Mouse (Mus musculus) kidney, embryonic 16.5 days (tissue): ENCODE data around the gene Zbp1. TPM values are rescaled to one million over a fixed set of nuclear protein-coding genes. Genes with fewer than 3 reads are reported as not detected.
A peak's percentile ranks its signal among the peaks of the same experiment; 100 is the strongest.

Experiments
- ATAC-seq: fragments of 200-750 bp; cut with Nextera tagmentation; 2 replicates; pipeline ENCODE4 v1.8.0; 2017; ENCODE audit warnings: moderate TSS enrichment; ENCODE audit not compliant: low FRiP score, low TSS enrichment
- H3K27ac ChIP-seq: fragments of 300-500 bp; sonication (generic); 2 replicates; pipeline ENCODE4 v1.5.1; 2014; ENCODE audit warnings: low read length
- H3K27me3 ChIP-seq: fragments of 300-500 bp; sonication (generic); 2 replicates; pipeline ENCODE4 v1.6.1; 2014; ENCODE audit warnings: low read length, control low read depth, mixed read lengths; ENCODE audit not compliant: insufficient read depth
- H3K36me3 ChIP-seq: fragments of 300-500 bp; sonication (generic); 2 replicates; pipeline ENCODE4 v1.6.1; 2014; ENCODE audit warnings: low read length, control low read depth, mixed read lengths; ENCODE audit not compliant: insufficient read depth
- H3K4me1 ChIP-seq: fragments of 300-500 bp; sonication (generic); 2 replicates; pipeline ENCODE4 v1.6.1; 2014; ENCODE audit warnings: low read length, control low read depth, mixed read lengths; ENCODE audit not compliant: insufficient read depth
- H3K4me2 ChIP-seq: fragments of 300-500 bp; sonication (generic); replicated peaks from 2 replicates; pipeline ENCODE4 v1.6.1; 2014; ENCODE audit warnings: low read depth, low read length
- H3K4me3 ChIP-seq: fragments of 300-500 bp; sonication (generic); 2 replicates; pipeline ENCODE4 v1.5.1; 2014; ENCODE audit warnings: mild to moderate bottlenecking, low read length
- H3K9ac ChIP-seq: fragments of 300-500 bp; sonication (generic); replicated peaks from 2 replicates; pipeline ENCODE4 v1.6.1; 2014; ENCODE audit warnings: low read length
- H3K9me3 ChIP-seq: fragments of 300-500 bp; sonication (generic); 2 replicates; pipeline ENCODE4 v1.6.1; 2016; ENCODE audit warnings: low read length, control low read depth
- WGBS: fragments of 180-500 bp; shearing (Covaris S2); extraction: QIAGEN DNeasy Blood & Tissue Kit; methylation state at CpG from one replicate; pipeline ENCODE4 v1.1.7; 2014; 5-methylcytosine and 5-hydroxymethylcytosine counted together
- polyA plus RNA-seq: library from polyadenylated mRNA; unstranded; fragments of >200 nt; fragmentation: Nextera tagmentation; extraction: Ambion mirVana; gene quantifications from 2 replicates; pipeline ENCODE4 v1.2.1, GENCODE M21; 2015

The Zbp1 gene
- polyA plus RNA-seq, 1 experiment from 2014 or later: 0.67 TPM

DNA sequence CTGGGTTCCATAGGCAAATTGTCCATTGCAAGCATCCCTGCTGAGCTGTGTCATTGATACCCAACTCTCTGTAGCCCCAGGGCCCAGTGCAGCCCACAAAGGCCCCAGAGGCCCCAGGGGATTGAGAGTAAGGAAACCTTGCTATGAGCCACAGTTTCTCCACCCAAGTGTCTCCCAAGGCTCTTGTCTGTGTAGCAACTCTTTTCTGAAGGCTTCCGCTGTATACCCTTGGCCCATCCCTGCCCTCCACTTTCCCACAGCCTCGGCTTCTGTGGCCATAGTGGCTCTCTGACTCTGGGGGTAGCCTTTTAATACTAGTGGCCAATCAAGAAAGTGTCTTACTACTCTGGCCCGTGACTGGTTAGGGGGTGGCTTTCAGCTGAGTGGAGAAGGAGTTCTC lies 15.0 kb downstream of the Zbp1 start:
- H3K9ac ChIP-seq: no peak overlapping the region

DNA sequence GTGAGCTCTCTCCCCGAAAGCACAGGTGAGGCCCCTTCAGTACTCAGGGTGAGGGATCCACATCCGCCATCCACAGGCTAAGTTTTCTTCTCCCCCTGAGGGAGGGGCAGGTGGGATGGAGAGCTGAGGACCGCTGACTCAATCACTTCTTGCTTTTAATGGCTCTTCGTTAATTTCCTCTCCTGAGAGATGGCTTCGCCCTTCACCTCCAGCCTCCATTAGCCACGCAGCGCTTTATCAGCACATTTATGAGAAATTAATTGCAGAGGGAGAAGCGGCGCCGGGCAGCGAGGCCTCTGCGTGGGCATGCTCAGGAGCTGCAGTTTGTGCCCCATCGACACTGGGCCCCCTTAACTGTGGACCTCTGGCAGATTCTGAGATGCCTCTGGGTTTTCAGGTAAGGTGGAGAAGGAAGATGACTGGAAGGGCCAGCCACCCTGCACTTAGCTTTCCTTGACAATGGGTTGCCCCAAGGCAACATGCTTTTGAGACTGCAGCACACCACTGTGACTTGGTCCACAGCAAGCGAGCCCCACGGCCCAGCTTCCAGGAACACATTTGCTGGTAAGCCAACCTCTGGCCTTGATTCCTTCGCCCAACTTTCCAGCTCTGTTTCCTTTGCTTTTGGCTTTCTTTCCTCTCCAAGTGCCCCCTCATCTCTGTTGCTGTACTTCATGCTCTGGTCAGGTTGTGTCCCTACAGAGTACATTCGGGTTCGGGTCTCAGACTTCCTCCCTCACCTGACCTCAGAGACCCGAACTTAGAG lies 15.6 kb downstream of the Zbp1 start:
- Histone ChIP-seq H3K36me3 (no peaks in the 10 kb centered on the region), H3K9ac (no peak overlapping the region), H3K4me2 (no peak overlapping the region), H3K9me3 (peaks cover 2% of the 10 kb centered on the region; the same call in 1 of the 2 replicates), H3K4me3 (no peak overlapping the region), H3K27ac (no peak overlapping the region), H3K27me3 (no peaks in the 10 kb centered on the region), H3K4me1 (no peaks in the 10 kb centered on the region)
- ATAC-seq: no peak
- WGBS: 78% methylated on average over 19 of the region's 19 CpGs

More for the DNA sequence above, 15.0 kb downstream of the Zbp1 start:
- H3K27me3 ChIP-seq: no peaks in the 10 kb centered on the region
- H3K4me3 ChIP-seq: no peak overlapping the region
- peaks cover 2% of the 10 kb centered on the region; the same call in 1 of the 2 replicates for H3K9me3 ChIP-seq
- no peaks in the 10 kb centered on the region for H3K4me1 ChIP-seq
- WGBS: 90% methylated on average over 3 of the region's 3 CpGs
- no peak for ATAC-seq
- H3K36me3 ChIP-seq: no peaks in the 10 kb centered on the region
- no peak overlapping the region for H3K27ac ChIP-seq
- no peak overlapping the region for H3K4me2 ChIP-seq

DNA sequence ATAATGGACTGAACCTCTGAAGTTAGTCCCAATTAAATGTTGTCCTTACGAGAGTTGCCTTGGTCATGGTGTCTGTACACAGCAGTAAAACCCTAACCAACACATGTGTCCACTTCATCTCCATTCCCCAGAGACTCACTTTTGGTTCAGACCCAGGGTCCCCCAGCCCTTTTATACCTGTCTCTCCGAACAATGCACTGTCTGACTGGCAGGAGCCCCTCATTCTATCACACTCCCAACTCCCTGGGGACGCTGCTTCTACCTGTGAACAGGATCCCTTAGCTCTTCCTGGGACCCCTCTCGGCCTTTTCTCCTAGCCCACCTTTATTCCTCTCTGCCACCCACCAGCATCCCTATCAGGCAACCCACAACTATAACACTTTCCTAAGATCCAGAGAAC lies 23.9 kb downstream of the Zbp1 start:
- WGBS: 87% methylated on average over 4 of the region's 4 CpGs

DNA sequence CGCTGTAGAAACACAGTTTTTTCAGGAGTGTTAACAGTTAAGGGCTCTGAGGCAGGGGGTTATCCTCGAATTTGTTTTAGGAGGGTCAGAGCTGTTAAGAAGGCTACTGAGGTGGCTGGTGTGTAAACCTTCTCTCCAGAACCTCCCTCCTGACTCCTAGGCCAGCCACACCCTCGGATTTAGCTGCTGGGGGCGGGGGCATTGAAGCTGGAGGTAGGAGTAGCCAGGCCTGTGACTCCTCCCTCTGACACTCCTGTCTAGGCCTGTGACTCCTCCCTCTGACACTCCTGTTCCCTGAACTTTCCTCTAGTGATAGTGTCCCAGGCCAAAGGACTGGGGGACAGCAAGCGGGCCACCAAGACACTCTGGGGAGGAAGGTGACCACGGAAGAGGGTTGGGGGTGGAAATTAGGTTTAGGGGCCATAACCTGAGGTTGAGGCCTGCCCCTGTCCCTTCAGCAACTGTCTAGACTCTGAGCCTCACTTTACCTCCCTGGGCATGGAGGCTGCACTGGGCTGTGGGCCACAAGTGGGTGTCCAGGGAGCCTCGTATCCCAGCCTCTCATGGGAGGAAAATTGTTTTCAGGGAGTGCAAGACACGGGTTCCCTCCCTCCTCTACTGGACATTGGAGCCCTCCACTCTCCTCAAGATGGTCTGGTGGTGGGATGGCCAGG lies 31.4 kb downstream of the Zbp1 start:
- Histone ChIP-seq H3K27ac (no peak overlapping the region), H3K9ac (no peak overlapping the region), H3K36me3 (no peaks in the 10 kb centered on the region), H3K4me3 (no peak overlapping the region), H3K4me1 (no peaks in the 10 kb centered on the region), H3K9me3 (no peaks in the 10 kb centered on the region), H3K4me2 (no peak overlapping the region), H3K27me3 (peaks cover 13% of the 10 kb centered on the region)
- 29% methylated on average over 8 of the region's 8 CpGs for WGBS
- no peak for ATAC-seq

More for the DNA sequence above, 23.9 kb downstream of the Zbp1 start:
- H3K36me3 ChIP-seq: no peaks in the 10 kb centered on the region
- H3K9ac ChIP-seq: no peak overlapping the region
- no peak overlapping the region for H3K4me2 ChIP-seq
- H3K27me3 ChIP-seq: peaks cover 3% of the 10 kb centered on the region; the same call in 1 of the 2 replicates
- ATAC-seq: no peak
- H3K4me3 ChIP-seq: no peak overlapping the region
- no peaks in the 10 kb centered on the region for H3K9me3 ChIP-seq
- H3K27ac ChIP-seq: no peak overlapping the region
- H3K4me1 ChIP-seq: no peaks in the 10 kb centered on the region

DNA sequence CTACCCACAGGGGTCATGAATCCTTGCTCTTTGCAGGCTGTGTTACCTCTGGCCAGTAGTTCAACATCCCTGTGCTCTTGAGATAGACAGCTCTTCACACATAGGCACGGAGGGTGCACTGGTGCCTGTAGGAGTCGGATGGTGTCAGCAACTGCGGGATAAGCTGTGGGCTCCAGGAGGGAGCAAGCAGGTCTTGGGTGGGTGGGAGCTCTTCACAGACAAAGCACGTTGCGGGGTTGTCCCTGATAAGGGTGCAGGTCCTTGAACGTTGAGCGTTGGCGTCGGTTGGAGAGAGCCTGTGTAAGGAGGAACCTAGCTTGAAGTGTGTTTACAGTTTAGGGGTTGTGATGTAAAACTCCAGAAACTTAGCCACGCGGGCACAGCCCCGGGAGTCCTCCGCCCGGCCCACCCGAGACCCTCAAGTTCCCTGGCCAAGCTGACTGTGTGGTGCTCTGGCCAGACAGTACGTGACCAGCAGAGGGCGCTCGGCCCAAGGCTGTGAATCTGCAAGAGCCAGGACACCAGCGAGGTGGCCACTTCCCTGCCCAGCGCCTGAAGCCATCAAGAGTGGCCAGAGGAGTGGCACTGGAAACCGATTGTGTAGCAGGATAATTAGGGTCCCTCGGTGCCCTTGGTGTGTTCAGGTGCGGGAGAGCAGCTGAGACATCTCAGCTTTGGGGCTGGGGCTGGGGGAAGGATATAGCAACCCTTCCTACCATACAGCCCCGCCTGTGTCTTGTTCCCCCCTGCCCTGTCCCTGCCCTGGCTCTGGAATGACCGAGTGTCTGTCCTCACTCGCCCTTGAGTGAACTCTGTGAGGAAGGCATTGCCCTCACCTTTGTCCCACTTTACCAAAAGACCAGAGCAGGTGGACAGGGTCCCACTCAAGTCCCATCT lies 32.4 kb downstream of the Zbp1 start:
- no peak overlapping the region for H3K4me2 ChIP-seq
- H3K9ac ChIP-seq: no peak overlapping the region
- no peak overlapping the region for H3K4me3 ChIP-seq
- no peaks in the 10 kb centered on the region for H3K9me3 ChIP-seq
- H3K36me3 ChIP-seq: no peaks in the 10 kb centered on the region
- no peak overlapping the region for H3K27ac ChIP-seq
- WGBS: 28% methylated on average over 26 of the region's 26 CpGs
- peaks cover 4% of the 10 kb centered on the region; the same call in 1 of the 2 replicates for H3K4me1 ChIP-seq
- peak; percentile 66 for ATAC-seq
- peaks cover 20% of the 10 kb centered on the region for H3K27me3 ChIP-seq

DNA sequence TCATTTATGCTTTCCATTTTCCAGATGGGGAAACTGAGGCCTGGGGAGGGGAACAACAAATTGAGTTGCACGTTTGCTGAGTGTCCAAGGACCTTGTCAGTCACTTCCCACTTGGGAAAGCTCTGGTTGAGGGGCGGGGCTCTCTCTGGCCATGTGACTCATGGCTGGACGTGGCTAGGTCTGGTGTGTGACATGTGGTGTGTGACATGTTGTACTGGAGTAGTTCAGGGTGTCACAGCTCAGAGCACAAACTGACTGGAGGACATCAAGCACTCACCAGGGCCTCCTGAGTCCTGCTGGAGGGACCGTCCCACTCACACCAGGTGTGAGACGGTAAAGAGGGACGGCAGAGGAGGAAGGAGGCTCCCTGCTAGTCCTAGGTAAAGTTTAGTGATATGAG lies 33.4 kb downstream of the Zbp1 start:
- Histone ChIP-seq H3K27ac (no peak overlapping the region), H3K4me3 (no peak overlapping the region), H3K4me1 (peaks cover 9% of the 10 kb centered on the region; the same call in 1 of the 2 replicates), H3K9me3 (no peaks in the 10 kb centered on the region), H3K9ac (no peak overlapping the region), H3K27me3 (peaks cover 17% of the 10 kb centered on the region), H3K4me2 (no peak overlapping the region), H3K36me3 (no peaks in the 10 kb centered on the region)
- WGBS: 60% methylated on average over 6 of the region's 6 CpGs
- ATAC-seq: no peak

DNA sequence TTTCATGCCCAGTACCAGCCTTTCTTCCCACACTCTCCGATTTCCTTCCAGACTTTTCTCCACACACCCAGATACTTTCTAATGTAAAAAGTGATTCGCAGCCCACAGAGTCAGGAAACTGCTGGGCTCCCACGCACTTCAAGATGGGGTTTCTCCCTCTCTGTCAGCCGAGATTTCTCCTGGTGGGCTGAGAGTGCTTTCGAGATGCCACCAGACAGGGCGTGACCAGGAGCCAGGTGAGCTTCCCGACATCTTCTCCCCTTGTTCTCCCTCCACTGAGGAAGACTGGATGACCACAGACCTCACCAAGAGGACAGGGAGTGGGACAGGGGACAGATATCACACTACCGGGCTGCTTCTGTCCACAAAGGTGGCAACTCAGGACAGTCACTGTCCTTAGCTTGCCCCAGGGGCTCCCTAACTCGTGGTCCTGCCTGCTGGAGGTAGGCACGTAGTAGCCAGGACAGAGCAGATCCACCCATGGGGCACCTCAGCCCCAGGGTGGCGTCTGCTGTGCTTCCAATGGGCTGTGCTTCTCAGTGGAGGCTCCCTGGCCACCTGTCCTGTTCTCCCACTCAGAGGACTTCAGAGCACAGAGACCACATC lies 34.1 kb downstream of the Zbp1 start:
- Histone ChIP-seq H3K4me2 (no peak overlapping the region), H3K9me3 (no peaks in the 10 kb centered on the region), H3K36me3 (no peaks in the 10 kb centered on the region), H3K4me3 (no peak overlapping the region), H3K4me1 (peaks cover 9% of the 10 kb centered on the region; the same call in 1 of the 2 replicates), H3K27ac (no peak overlapping the region), H3K27me3 (peaks cover 17% of the 10 kb centered on the region), H3K9ac (no peak overlapping the region)
- 62% methylated on average over 11 of the region's 11 CpGs for WGBS
- no peak for ATAC-seq

DNA sequence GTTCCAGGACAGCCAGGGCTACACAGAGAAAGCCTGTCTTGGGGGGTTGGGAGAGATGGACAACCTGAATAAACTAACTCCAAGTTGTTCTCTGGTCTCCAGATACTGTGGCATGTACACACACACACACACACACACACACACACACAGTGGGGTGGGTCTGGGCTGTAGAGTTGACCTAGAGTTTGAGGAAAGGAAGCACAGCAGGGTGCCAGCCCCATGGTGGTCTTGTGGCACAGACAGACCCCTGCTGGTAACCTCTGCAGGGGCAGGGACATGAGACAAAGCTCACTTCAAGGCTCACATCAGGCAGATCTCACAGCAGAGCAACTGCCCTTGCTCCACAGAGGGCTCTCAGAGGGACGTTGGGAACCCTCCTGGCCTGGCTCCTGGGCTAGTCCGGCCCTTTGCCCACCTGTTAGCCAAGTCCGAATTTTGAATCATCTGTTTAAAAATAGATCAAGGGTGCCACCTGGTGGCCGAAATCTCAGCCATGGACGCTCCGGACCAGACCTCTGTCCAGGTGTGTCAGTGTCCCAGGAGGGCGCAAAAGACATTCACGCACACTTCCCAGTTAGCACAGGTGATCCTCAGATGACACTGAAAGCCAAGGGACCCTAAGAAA lies 34.8 kb downstream of the Zbp1 start:
- peaks cover 9% of the 10 kb centered on the region; the same call in 1 of the 2 replicates for H3K4me1 ChIP-seq
- H3K36me3 ChIP-seq: no peaks in the 10 kb centered on the region
- 7% methylated on average over 8 of the region's 8 CpGs for WGBS
- no peaks in the 10 kb centered on the region for H3K9me3 ChIP-seq
- H3K27ac ChIP-seq: no peak overlapping the region
- no peak overlapping the region for H3K9ac ChIP-seq
- no peak overlapping the region for H3K4me3 ChIP-seq
- H3K27me3 ChIP-seq: peaks cover 21% of the 10 kb centered on the region
- no peak overlapping the region for H3K4me2 ChIP-seq
- ATAC-seq: peak; percentile 26

DNA sequence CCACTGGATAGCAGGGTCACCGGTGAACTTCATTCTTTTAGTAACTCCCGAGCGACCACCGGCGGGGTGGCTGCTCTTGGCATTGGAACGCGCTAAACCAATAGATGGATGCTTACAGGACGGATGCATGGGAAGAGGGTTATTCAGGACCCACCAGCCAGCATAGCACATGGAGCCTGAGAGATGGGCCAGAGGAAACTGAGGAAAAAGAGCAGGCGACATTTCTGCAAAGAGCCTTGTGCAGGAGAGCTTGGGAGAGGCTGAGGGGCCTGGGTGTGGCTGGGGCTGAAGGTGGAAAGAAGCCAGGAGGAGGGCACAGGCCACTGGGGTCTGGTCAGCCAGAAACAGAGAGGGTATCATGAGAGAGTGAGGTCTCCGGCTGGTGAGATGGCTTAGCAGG lies 35.4 kb downstream of the Zbp1 start:
- Histone ChIP-seq H3K4me1 (peaks cover 10% of the 10 kb centered on the region; the same call in 1 of the 2 replicates), H3K9me3 (no peaks in the 10 kb centered on the region), H3K36me3 (no peaks in the 10 kb centered on the region), H3K4me2 (no peak overlapping the region), H3K27me3 (peaks cover 22% of the 10 kb centered on the region), H3K9ac (no peak overlapping the region), H3K27ac (no peak overlapping the region), H3K4me3 (no peak overlapping the region)
- WGBS: 94% methylated on average over 10 of the region's 10 CpGs
- no peak for ATAC-seq
